Mouse (Mus musculus) liver, adult 2 months (tissue): Measurements from ENCODE around the gene Stat5b. TPM values are rescaled to one million over a fixed set of nuclear protein-coding genes. Genes with fewer than 3 reads are reported as not detected.

Experiments
- DNase-seq: peaks from one replicate; pipeline ENCODE4 v3.0.0-alpha.2; 2011; ENCODE audit warnings: low read depth, low spot score; ENCODE audit errors: extremely low read depth
- H3K27ac ChIP-seq: fragments of 200-500 bp; replicated peaks from 2 replicates; pipeline ENCODE4 v1.5.1; 2012; ENCODE audit warnings: low read depth, mild to moderate bottlenecking, control low read depth, inconsistent platforms, low read length; ENCODE audit not compliant: insufficient read depth
- H3K27me3 ChIP-seq: fragments of 200-500 bp; 2 replicates; pipeline ENCODE4 v1.6.1; 2012; ENCODE audit warnings: mild to moderate bottlenecking, moderate library complexity, low read length, inconsistent platforms; ENCODE audit not compliant: control insufficient read depth, insufficient read depth
- H3K36me3 ChIP-seq: fragments of 200-500 bp; 2 replicates; pipeline ENCODE4 v1.6.1; 2012; ENCODE audit warnings: low read length, inconsistent platforms; ENCODE audit not compliant: control insufficient read depth, insufficient read depth
- H3K4me1 ChIP-seq: fragments of 200-500 bp; 2 replicates; pipeline ENCODE4 v1.6.1; 2011; ENCODE audit warnings: low read length; ENCODE audit not compliant: control insufficient read depth, insufficient read depth
- H3K4me3 ChIP-seq: fragments of 200-500 bp; 2 replicates; pipeline ENCODE4 v1.5.1; 2011; ENCODE audit warnings: low read depth, mild to moderate bottlenecking, control low read depth, low read length, moderate library complexity; ENCODE audit not compliant: insufficient read depth
- H3K79me2 ChIP-seq: fragments of 200-500 bp; 2 replicates; pipeline ENCODE4 v1.6.1; 2012; ENCODE audit warnings: inconsistent platforms, mild to moderate bottlenecking, low read length, moderate library complexity; ENCODE audit not compliant: control insufficient read depth, insufficient read depth
- H3K9ac ChIP-seq: fragments of 200-500 bp; 2 replicates; pipeline ENCODE4 v1.6.1; 2012; ENCODE audit warnings: low read depth, mild to moderate bottlenecking, control low read depth, inconsistent platforms, low read length
- CTCF ChIP-seq: fragments of 200-500 bp; IDR thresholded peaks from 2 replicates; pipeline ENCODE4 v1.5.1; 2011; ENCODE audit warnings: low read depth, low read length, control low read depth
- POLR2A ChIP-seq: fragments of 200-500 bp; IDR thresholded peaks from 2 replicates; pipeline ENCODE4 v1.6.1; 2011; ENCODE audit warnings: low read length, control low read depth; ENCODE audit not compliant: insufficient read depth; ENCODE audit errors: extremely low read depth
- WGBS: fragments of 180-500 bp; shearing (Covaris S2); methylation state at CpG from one replicate; pipeline ENCODE4 v1.1.7; 2018; 5-methylcytosine and 5-hydroxymethylcytosine counted together
- polyA plus RNA-seq: library from polyadenylated mRNA; depleted of rRNA; stranded (reverse); fragments of >200 nt; gene quantifications from 2 replicates; pipeline ENCODE4 v1.2.3, GENCODE M21; 2012
- total RNA-seq: library from RNA; depleted of rRNA; stranded (reverse); fragments of >200 nt; gene quantifications from 2 replicates; pipeline ENCODE4 v1.2.3, GENCODE M21; 2014

Stat5b gene
- total and polyA plus RNA-seq, 2 experiments = 31.8 to 32.0 TPM

DNA sequence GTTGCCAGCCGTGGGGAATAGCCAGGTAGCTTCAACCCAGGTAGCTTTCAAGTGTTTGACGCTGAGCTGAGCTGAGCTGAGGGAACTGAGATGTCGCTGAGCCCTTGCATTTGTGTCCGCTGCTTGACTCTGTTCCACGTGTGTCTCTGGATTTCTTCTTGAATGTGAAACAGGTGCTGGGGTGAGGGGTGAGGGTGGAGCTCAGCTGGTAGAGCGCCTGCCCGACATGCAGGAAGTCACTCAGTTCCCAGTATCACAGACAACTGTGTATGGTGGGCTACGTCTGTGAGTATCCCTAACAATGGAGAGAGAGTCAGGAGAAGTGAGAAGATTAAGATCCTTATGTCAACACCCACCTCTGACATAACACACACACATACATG, 20.4 kb upstream of the Stat5b start:
- H3K4me1 ChIP-seq = peaks cover 13% of the 10 kb centered on the region
- peaks cover 10% of the 10 kb centered on the region; the same call in 1 of the 2 replicates for H3K36me3 ChIP-seq
- DNase-seq = no peak
- H3K27me3 ChIP-seq = no peaks in the 10 kb centered on the region
- H3K9ac ChIP-seq = no peak overlapping the region
- H3K79me2 ChIP-seq = no peaks in the 10 kb centered on the region
- H3K4me3 ChIP-seq = no peak overlapping the region
- no peak for TF ChIP-seq CTCF
- TF ChIP-seq POLR2A = no peak
- 62% methylated on average over 8 of the region's 8 CpGs for WGBS
- H3K27ac ChIP-seq = no peak overlapping the region

DNA sequence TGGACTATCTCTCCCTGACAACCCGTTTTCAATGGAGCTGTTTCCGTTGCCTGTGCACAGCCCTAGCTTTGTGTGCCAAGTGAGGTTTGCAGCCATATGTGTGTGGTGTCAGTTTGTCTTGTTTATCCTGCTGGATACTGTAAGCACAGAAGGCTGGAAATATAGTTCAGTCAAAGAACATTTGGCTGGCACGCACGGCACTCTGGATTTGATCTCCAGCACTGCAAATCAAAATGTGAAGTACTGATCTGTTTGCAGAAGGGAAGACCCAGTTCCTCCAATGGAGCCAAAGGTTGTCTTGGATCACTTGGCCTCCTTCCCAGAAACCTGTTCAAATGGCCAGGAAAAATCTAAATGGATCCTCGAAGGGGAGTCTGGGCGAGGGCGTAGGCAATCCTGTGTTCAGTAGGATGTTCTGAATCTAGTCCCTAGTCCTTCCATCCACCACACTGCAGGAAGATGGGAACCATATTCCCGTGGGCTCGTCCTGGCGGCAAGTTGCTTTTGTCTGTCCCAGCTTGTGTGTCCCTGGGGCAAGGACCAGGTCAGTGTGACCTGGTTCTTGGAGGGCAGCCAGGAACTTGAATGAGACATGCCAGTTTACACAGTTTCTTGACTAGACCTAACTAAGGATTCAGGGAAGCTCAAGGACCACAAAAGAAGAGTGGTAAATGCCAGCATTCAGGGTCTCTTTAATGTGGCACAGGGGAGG, 19.9 kb upstream of the Stat5b start:
- Histone ChIP-seq H3K27ac (peak overlapping the region; percentile 55), H3K79me2 (no peaks in the 10 kb centered on the region), H3K9ac (no peak overlapping the region), H3K36me3 (peaks cover 15% of the 10 kb centered on the region), H3K4me1 (peaks cover 13% of the 10 kb centered on the region), H3K4me3 (no peak overlapping the region), H3K27me3 (no peaks in the 10 kb centered on the region)
- 23% methylated on average over 10 of the region's 10 CpGs for WGBS
- TF ChIP-seq POLR2A (no peak), CTCF (no peak)
- peak; percentile 98 for DNase-seq

GRCm38 (mm10) chr11:100865618-100866017, 15.1 kb upstream of the Stat5b start:
- WGBS = 86% methylated on average over 7 of the region's 7 CpGs

GRCm38 (mm10) chr11:100863141-100863540, 12.6 kb upstream of the Stat5b start:
- WGBS = 90% methylated on average over 10 of the region's 10 CpGs
- no peak for DNase-seq
- Histone ChIP-seq H3K36me3 (peaks cover 14% of the 10 kb centered on the region), H3K79me2 (no peaks in the 10 kb centered on the region), H3K9ac (no peak overlapping the region), H3K4me3 (no peak overlapping the region), H3K27ac (no peak overlapping the region), H3K27me3 (no peaks in the 10 kb centered on the region), H3K4me1 (peaks cover 11% of the 10 kb centered on the region; the same call in 1 of the 2 replicates)
- TF ChIP-seq CTCF (no peak), POLR2A (no peak)

More at GRCm38 (mm10) chr11:100865618-100866017, 15.1 kb upstream of the Stat5b start:
- no peaks in the 10 kb centered on the region for H3K27me3 ChIP-seq
- no peak for TF ChIP-seq POLR2A
- H3K36me3 ChIP-seq = peaks cover 14% of the 10 kb centered on the region
- H3K79me2 ChIP-seq = no peaks in the 10 kb centered on the region
- no peak for DNase-seq
- H3K9ac ChIP-seq = no peak overlapping the region
- peaks cover 11% of the 10 kb centered on the region for H3K4me1 ChIP-seq
- no peak overlapping the region for H3K4me3 ChIP-seq
- no peak overlapping the region for H3K27ac ChIP-seq

GRCm38 (mm10) chr11:100861836-100862235, 11.3 kb upstream of the Stat5b start:
- no peak for DNase-seq
- WGBS = 93% methylated on average over 3 of the region's 3 CpGs

DNA sequence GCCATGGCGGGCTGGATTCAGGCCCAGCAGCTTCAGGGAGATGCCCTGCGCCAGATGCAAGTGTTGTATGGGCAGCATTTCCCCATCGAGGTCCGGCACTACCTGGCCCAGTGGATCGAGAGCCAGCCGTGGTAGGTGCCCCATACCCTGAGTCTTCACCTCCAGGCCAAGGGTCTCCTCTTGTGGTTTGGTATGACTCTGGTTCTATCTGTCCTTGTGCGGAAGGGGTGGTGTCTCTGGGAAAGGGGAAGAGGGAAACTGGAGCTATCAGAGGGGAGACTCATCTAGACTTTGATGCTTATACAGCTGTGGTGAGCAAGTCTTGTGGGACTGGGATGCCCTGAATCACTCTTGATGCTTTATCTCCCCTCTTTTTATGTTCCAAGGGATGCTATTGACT, 10.8 kb upstream of the Stat5b start:
- 65% methylated on average over 7 of the region's 7 CpGs for WGBS
- Histone ChIP-seq H3K4me1 (peaks cover 11% of the 10 kb centered on the region; the same call in 1 of the 2 replicates), H3K27ac (no peak overlapping the region), H3K9ac (no peak overlapping the region), H3K4me3 (no peak overlapping the region), H3K79me2 (no peaks in the 10 kb centered on the region), H3K36me3 (peaks cover 6% of the 10 kb centered on the region), H3K27me3 (no peaks in the 10 kb centered on the region)
- TF ChIP-seq POLR2A (no peak), CTCF (no peak)
- DNase-seq = no peak

More at GRCm38 (mm10) chr11:100861836-100862235, 11.3 kb upstream of the Stat5b start:
- no peaks in the 10 kb centered on the region for H3K27me3 ChIP-seq
- no peak overlapping the region for H3K9ac ChIP-seq
- H3K4me3 ChIP-seq = no peak overlapping the region
- TF ChIP-seq CTCF = no peak
- TF ChIP-seq POLR2A = no peak
- no peak overlapping the region for H3K27ac ChIP-seq
- H3K4me1 ChIP-seq = peaks cover 11% of the 10 kb centered on the region; the same call in 1 of the 2 replicates
- H3K36me3 ChIP-seq = peaks cover 6% of the 10 kb centered on the region
- H3K79me2 ChIP-seq = no peaks in the 10 kb centered on the region
